Mouse (Mus musculus) gastrocnemius, adult 2 months (tissue): ENCODE data around the gene Cyp4f13. TPM values are rescaled to one million over a fixed set of nuclear protein-coding genes. Genes with fewer than 3 reads are reported as not detected.

ENCODE experiments used
- DNase-seq: peaks from one replicate; pipeline ENCODE4 v3.0.0; 2022
- H3K27ac ChIP-seq: fragments of 200-600 bp; 2 replicates; pipeline ENCODE4 v1.8.1; 2022; ENCODE audit warnings: mild to moderate bottlenecking
- H3K4me3 ChIP-seq: fragments of 200-600 bp; 2 replicates; pipeline ENCODE4 v1.8.1; 2022; ENCODE audit warnings: mild to moderate bottlenecking, moderate library complexity
- CTCF ChIP-seq: fragments of 200-600 bp; IDR thresholded peaks from 2 replicates; pipeline ENCODE4 v1.8.1; 2022; ENCODE audit warnings: antibody characterized with exemption, mild to moderate bottlenecking, moderate library complexity
- intact Hi-C: fragments of 180-260 bp; cut with DNase I; formaldehyde crosslinking; loops from one replicate; pipeline ENCODE4 v1.15.1; 2025
- total RNA-seq, 2 experiments: library from RNA; stranded (reverse); gene quantifications; 2 replicates each; pipeline ENCODE4 v1.2.3; 2021

Cyp4f13 gene
- total RNA-seq, 2 experiments from 2014 or later: 8.8 to 11.0 TPM

- no peak for TF ChIP-seq CTCF
- intact Hi-C loops: no loop called here
- no peak overlapping the region for H3K27ac ChIP-seq
- DNase-seq: no peak
- H3K4me3 ChIP-seq: no peak overlapping the region
Observed at GRCm38 (mm10) chr17:32895421-32895820, 51.8 kb downstream of the Cyp4f13 start.

GRCm38 (mm10) chr17:32893901-32894300, 53.3 kb downstream of the Cyp4f13 start:
- intact Hi-C loops: loop anchor here (5.0 kb wide), 2 partner anchors 73 to 122 kb away; partner anchors contain the start of gene Zfp472
- no peak overlapping the region for H3K27ac ChIP-seq
- no peak overlapping the region for H3K4me3 ChIP-seq
- no peak for TF ChIP-seq CTCF
- DNase-seq: no peak

GRCm38 (mm10) chr17:32891239-32892180, 55.7 kb downstream of the Cyp4f13 start, which contains the start of gene Zfp870:
Gene Zfp870 (minus strand): TSS chr17:32891642.
- peak within 1 kb of the TSS; percentile 94 for H3K27ac ChIP-seq
- H3K4me3 ChIP-seq: peak within 1 kb of the TSS; percentile 92
- peak; percentile 93 for DNase-seq
- TF ChIP-seq CTCF: peak; percentile 37; the same call in 1 of the 2 replicates
- intact Hi-C loops: loop anchor here (2.0 to 5.0 kb wide), 3 partner anchors 55 to 119 kb away; partner anchors contain the start of genes Cyp4f13 and Zfp472

- no peak for TF ChIP-seq CTCF
- no peak for DNase-seq
- intact Hi-C loops: loop anchor here (2.0 to 5.0 kb wide), 3 partner anchors 56 to 119 kb away; partner anchors contain the start of genes Cyp4f13 and Zfp472
Observed at GRCm38 (mm10) chr17:32890852-32891238, 56.4 kb downstream of the Cyp4f13 start.

GRCm38 (mm10) chr17:32889611-32890010, 57.6 kb downstream of the Cyp4f13 start:
- intact Hi-C loops: loop anchor here (2.0 to 5.0 kb wide), 3 partner anchors 57 to 117 kb away; partner anchors contain the start of genes Cyp4f13 and Zfp472
- H3K27ac ChIP-seq: no peak overlapping the region
- H3K4me3 ChIP-seq: no peak overlapping the region
- no peak for TF ChIP-seq CTCF
- no peak for DNase-seq

More at GRCm38 (mm10) chr17:32890852-32891238, 56.4 kb downstream of the Cyp4f13 start:
- Histone ChIP-seq H3K4me3 (peak overlapping the region; percentile 92), H3K27ac (peak overlapping the region; percentile 94)

GRCm38 (mm10) chr17:32880320-32881218, 66.6 kb downstream of the Cyp4f13 start:
- intact Hi-C loops: no loop called here
- Histone ChIP-seq H3K4me3 (no peak overlapping the region), H3K27ac (no peak overlapping the region)
- TF ChIP-seq CTCF: no peak
- no peak for DNase-seq

- intact Hi-C loops: no loop called here
- no peak overlapping the region for H3K4me3 ChIP-seq
- DNase-seq: no peak
- no peak overlapping the region for H3K27ac ChIP-seq
- no peak for TF ChIP-seq CTCF
Observed at GRCm38 (mm10) chr17:32878773-32879172, 68.4 kb downstream of the Cyp4f13 start.

GRCm38 (mm10) chr17:32877471-32878171, 69.6 kb downstream of the Cyp4f13 start:
- peak; percentile 29 for DNase-seq
- H3K27ac ChIP-seq: no peak overlapping the region
- intact Hi-C loops: no loop called here
- H3K4me3 ChIP-seq: no peak overlapping the region
- no peak for TF ChIP-seq CTCF

Other genes with a start within 250 kb of the Cyp4f13 start
- 10 to 100 TPM; 25.0 to 25.9 TPM for gene Zfp871, start 159.1 kb downstream of the Cyp4f13 start, total RNA-seq
- under 1 TPM; 0.26 to 0.28 TPM for gene Zfp811, start 137.5 kb downstream of the Cyp4f13 start, total RNA-seq
- gene Zfp799, start 117.1 kb downstream of the Cyp4f13 start, total RNA-seq: 1 to 10 TPM; 5.6 to 7.4 TPM
- gene Zfp870, start 55.8 kb downstream of the Cyp4f13 start, total RNA-seq: 1 to 10 TPM; 6.7 to 8.5 TPM
- gene Cyp4f14, start 30.1 kb downstream of the Cyp4f13 start, total RNA-seq: under 1 TPM in 1 of 2 experiments, not detected in 1; 0.17 TPM
- gene Zfp472, start 18.4 kb upstream of the Cyp4f13 start, total RNA-seq: 1 to 10 TPM; 1.1 to 1.2 TPM
- 1 to 10 TPM; 4.4 to 5.0 TPM for gene Zfp952, start 45.7 kb upstream of the Cyp4f13 start, total RNA-seq
- 1 to 10 TPM; 2.6 to 3.2 TPM for gene Zfp763, start 86.0 kb upstream of the Cyp4f13 start, total RNA-seq
- not detected for gene 4921501E09Rik, start 120.7 kb upstream of the Cyp4f13 start, total RNA-seq
- 1 to 10 TPM; 3.5 to 5.0 TPM for gene Zfp563, start 141.9 kb upstream of the Cyp4f13 start, total RNA-seq
- under 1 TPM; 0.28 to 0.59 TPM for gene Morc2b, start 192.3 kb upstream of the Cyp4f13 start, total RNA-seq
- not detected for gene Olfr55, start 221.0 kb upstream of the Cyp4f13 start, total RNA-seq
- gene Olfr239, start 243.9 kb upstream of the Cyp4f13 start, total RNA-seq: not detected